Mouse (Mus musculus) forebrain, embryonic 10.5 days (tissue): ENCODE data around the gene Psmb5. TPM values are rescaled to one million over a fixed set of nuclear protein-coding genes. Genes with fewer than 3 reads are reported as not detected.
"Not testable (repeated sequence)": the region's sequence is repeated elsewhere in the genome, so short reads cannot be mapped to it uniquely, and the experiment has no call there.

Experiments
- DNase-seq: peaks from one replicate; pipeline ENCODE4 v3.0.0-alpha.2; 2017; ENCODE audit warnings: low spot score; ENCODE audit errors: extremely low spot score
- H3K27ac ChIP-seq: fragments of 300-500 bp; sonication (generic); 2 replicates; pipeline ENCODE4 v1.5.1; 2016; ENCODE audit warnings: mild to moderate bottlenecking
- H3K27me3 ChIP-seq: fragments of 300-500 bp; sonication (generic); 2 replicates; pipeline ENCODE4 v1.6.1; 2016; ENCODE audit warnings: mild to moderate bottlenecking; ENCODE audit not compliant: poor library complexity, severe bottlenecking
- H3K36me3 ChIP-seq: fragments of 300-500 bp; sonication (generic); replicated peaks from 2 replicates; pipeline ENCODE4 v1.6.1; 2016; ENCODE audit warnings: mild to moderate bottlenecking, moderate library complexity
- H3K4me1 ChIP-seq: fragments of 300-500 bp; sonication (generic); 2 replicates; pipeline ENCODE4 v1.6.1; 2016
- H3K4me3 ChIP-seq: fragments of 300-500 bp; sonication (generic); 2 replicates; pipeline ENCODE4 v1.5.1; 2016; ENCODE audit warnings: mild to moderate bottlenecking, moderate library complexity
- H3K9me3 ChIP-seq: fragments of 300-500 bp; sonication (generic); 2 replicates; pipeline ENCODE4 v1.6.1; 2016; ENCODE audit warnings: mild to moderate bottlenecking, moderate library complexity
- WGBS: fragments of 180-500 bp; shearing (Covaris S2); methylation state at CpG from one replicate; pipeline ENCODE4 v1.1.7; 2016; 5-methylcytosine and 5-hydroxymethylcytosine counted together
- polyA plus RNA-seq: library from polyadenylated mRNA; unstranded; fragments of >200 nt; fragmentation: Nextera tagmentation; extraction: Ambion mirVana; gene quantifications from 2 replicates; pipeline ENCODE4 v1.2.1, GENCODE M21; 2016

Gene Psmb5
- polyA plus RNA-seq, 1 experiment from 2014 or later, result 497 TPM

DNA sequence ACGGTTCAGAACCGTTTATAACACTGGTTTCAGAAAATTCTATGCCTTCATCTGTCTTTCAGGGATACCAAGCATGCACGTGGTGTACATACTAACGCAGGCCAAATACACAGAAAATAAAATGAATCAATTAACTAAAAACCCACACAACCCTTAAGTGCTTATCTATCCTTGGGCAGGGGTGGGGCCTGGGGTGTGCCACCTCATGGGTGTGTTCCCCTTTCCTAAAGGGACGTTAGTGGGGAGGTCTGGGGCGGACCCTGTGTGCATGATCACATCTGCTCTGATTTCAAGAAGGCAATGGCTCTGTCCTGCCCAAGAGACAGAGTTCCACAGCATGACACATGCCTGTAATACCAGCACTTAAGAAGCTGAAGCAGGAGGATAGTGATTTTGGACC lies 5.5 kb upstream of the Psmb5 start:
- Histone ChIP-seq H3K27ac (no peak overlapping the region), H3K27me3 (no peaks in the 10 kb centered on the region), H3K36me3 (no peaks in the 10 kb centered on the region), H3K4me1 (peaks cover 11% of the 10 kb centered on the region; the same call in 1 of the 2 replicates), H3K9me3 (no peaks in the 10 kb centered on the region), H3K4me3 (no peak overlapping the region)
- no peak for DNase-seq
- WGBS, result 90% methylated on average over 6 of the region's 6 CpGs

DNA sequence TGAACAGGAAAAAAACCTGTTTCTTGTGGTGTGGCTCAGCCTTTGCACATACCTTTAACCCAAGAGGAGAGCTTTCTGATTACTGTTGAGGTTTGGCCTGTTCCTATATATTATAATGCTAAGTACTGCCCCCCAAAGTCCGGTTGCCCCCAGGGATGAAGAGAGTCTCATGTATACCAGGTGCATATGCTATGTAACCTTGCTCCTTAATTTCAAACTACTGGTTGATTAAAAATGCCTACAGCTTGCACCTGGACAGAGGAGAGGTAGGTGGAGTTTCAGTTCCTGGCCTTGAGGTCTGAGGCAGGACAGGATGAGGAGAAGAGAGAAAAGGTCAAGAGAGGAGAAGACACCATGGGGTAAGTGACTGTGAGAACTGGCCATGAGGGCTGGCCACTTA lies 3.3 kb upstream of the Psmb5 start, which contains the start of gene Psmb11:
Gene Psmb11, plus strand, starts transcription at position 301 of the 400 bp plus-strand sequence.
- H3K36me3 ChIP-seq, result peaks cover 6% of the 10 kb centered on the region
- 96% methylated on average over 1 of the region's 1 CpGs for WGBS
- no peaks in the 10 kb centered on the region for H3K9me3 ChIP-seq
- no peak within 1 kb of the TSS for H3K27ac ChIP-seq
- H3K4me3 ChIP-seq, result no peak within 1 kb of the TSS
- DNase-seq, result no peak
- H3K4me1 ChIP-seq, result peaks cover 23% of the 10 kb centered on the region
- no peaks in the 10 kb centered on the region for H3K27me3 ChIP-seq

DNA sequence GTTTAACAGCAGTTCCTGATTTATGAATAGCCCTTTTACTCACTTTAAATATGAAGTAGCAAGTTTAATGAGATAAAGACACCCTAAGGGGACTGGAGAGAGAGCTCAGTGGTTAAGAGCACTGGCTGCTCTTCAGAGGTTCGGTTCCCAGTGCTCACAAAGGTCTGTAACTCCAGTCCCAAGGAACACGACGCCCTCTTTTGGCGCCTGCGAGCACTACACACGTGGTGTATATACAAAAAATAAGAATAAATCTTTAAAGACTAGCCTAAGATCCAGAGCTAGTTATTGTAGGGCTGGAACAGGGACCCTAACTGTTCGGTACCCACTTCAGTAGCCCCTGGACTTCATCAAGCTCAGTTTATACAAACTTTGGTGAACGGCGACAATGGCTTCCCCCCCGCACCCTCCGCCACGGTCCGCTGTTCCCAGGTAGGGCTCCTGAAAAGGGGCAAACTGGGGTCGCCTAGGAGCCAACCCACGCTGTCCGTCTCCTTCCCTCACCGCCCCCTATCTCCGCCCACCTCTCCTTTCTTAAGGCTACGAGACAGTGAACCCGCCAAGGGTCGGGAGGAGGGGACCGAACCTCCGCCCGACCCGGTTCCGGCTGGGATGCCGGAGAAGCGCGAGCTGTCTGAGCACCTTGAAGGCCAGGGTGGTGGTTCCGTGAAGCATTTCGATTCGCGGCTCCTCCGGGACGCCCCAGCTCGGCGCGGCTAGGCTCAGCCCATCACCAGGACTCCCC lies 498 bp downstream of the Psmb5 start:
- WGBS, result 2% methylated on average over 38 of the region's 38 CpGs
- H3K27ac ChIP-seq, result peak overlapping the region; percentile 94

DNA sequence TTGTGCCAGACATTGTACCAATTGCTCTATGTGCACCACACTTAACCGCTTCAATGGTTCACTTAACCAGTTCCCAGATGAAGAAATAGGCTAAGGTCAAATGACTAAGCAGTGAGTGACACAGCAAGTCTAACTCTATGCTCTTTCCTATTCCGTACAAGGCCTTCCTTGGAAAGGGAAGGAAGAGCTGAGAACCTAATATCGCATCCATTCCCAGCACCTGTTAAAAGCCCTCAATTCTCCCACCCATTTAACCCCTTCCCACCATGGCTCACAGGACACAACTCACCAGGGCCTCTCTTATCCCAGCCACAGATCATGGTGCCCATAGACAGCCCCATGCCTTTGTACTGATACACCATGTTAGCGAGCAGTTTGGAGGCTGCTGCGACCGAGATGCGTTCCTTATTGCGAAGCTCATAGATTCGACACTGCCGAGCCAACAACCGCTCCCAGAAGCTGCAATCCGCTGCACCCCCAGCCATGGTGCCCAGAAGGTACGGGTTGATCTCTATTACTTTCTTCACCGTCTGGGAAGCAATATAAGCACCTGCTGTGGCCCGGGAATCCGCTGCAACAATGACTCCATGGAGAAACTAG lies 1.5 kb downstream of the Psmb5 start:
- WGBS, result 92% methylated on average over 16 of the region's 16 CpGs
- H3K9me3 ChIP-seq, result no peaks in the 10 kb centered on the region
- no peak for DNase-seq
- no peak overlapping the region for H3K27ac ChIP-seq
- H3K27me3 ChIP-seq, result no peaks in the 10 kb centered on the region
- peaks cover 48% of the 10 kb centered on the region for H3K36me3 ChIP-seq
- H3K4me1 ChIP-seq, result peaks cover 13% of the 10 kb centered on the region
- H3K4me3 ChIP-seq, result peak overlapping the region; percentile 81

More for the DNA sequence above, 498 bp downstream of the Psmb5 start:
- H3K4me3 ChIP-seq, result peak overlapping the region; percentile 81
- peak; percentile 56 for DNase-seq
- H3K4me1 ChIP-seq, result peaks cover 13% of the 10 kb centered on the region
- peaks cover 39% of the 10 kb centered on the region for H3K36me3 ChIP-seq
- no peaks in the 10 kb centered on the region for H3K9me3 ChIP-seq
- no peaks in the 10 kb centered on the region for H3K27me3 ChIP-seq

DNA sequence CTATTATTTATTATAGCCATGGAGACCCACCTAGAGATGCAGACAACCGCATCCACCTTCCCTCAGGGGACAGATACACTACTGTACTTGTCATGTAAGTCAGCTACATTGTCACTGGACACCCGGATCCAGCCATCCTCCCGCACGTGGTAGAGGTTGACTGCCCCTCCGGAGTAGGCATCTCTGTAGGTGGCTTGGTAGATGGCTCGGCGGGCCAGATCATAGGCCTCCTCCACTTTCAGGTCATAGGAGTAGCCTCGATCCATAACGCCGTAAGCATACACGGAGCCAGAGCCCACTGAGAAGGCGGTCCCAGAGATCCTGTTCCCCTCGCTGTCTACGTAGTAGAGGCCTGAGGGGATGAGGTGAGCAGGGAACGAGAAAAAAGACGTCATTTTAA lies 3.7 kb downstream of the Psmb5 start:
- not testable (repeated sequence) for H3K9me3 ChIP-seq, H3K27ac ChIP-seq, H3K4me3 ChIP-seq, H3K27me3 ChIP-seq, DNase-seq
- peaks cover 63% of the 10 kb centered on the region for H3K36me3 ChIP-seq
- H3K4me1 ChIP-seq, result peaks cover 13% of the 10 kb centered on the region
- 93% methylated on average over 16 of the region's 16 CpGs for WGBS

DNA sequence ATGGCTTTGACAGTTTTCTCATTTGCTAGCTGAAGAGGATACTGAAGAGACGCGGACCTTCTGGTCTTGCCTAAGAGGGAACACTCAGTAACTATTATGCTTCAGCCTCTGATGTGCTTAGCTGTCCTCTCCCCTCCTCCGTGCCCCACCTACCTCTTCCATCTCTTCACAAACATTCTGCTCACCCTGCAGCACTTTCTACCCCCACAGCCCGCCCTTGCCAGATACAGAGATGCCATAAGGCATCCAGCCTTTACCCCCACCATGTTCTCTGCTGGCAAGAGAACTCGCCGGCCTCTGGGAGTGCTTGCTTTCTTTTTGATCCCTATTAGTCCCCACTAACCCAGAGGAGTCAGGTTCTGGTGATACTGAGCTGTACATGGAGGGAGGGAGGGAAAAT lies 7.2 kb downstream of the Psmb5 start:
- no peak overlapping the region for H3K27ac ChIP-seq
- no peak for DNase-seq
- H3K9me3 ChIP-seq, result no peaks in the 10 kb centered on the region
- peaks cover 52% of the 10 kb centered on the region for H3K36me3 ChIP-seq
- H3K4me3 ChIP-seq, result no peak overlapping the region
- WGBS, result 90% methylated on average over 6 of the region's 6 CpGs
- no peaks in the 10 kb centered on the region for H3K27me3 ChIP-seq
- peaks cover 6% of the 10 kb centered on the region; the same call in 1 of the 2 replicates for H3K4me1 ChIP-seq

DNA sequence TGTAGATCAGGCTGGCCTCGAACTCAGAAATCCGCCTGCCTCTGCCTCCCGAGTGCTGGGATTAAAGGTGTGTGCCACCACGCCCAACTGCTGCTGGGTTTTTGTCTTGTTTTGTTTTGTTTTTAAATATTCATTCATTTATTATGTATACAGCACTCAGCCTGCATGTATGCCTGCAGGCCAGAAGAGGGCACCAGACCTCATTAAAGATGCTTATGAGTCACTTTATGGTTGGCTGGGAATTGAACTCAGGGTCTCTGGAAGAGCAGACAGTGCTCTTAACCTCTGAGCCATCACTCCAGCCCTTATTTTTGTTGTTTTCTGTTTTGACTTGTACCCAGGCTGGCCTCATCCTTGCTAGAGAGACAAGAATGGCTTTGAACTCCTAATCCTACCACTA lies 7.9 kb downstream of the Psmb5 start:
- H3K4me1 ChIP-seq, result peaks cover 12% of the 10 kb centered on the region
- H3K27me3 ChIP-seq, result no peaks in the 10 kb centered on the region
- no peak for DNase-seq
- no peaks in the 10 kb centered on the region for H3K9me3 ChIP-seq
- H3K4me3 ChIP-seq, result no peak overlapping the region
- peaks cover 45% of the 10 kb centered on the region for H3K36me3 ChIP-seq
- no peak overlapping the region for H3K27ac ChIP-seq
- WGBS, result 80% methylated on average over 4 of the region's 4 CpGs

DNA sequence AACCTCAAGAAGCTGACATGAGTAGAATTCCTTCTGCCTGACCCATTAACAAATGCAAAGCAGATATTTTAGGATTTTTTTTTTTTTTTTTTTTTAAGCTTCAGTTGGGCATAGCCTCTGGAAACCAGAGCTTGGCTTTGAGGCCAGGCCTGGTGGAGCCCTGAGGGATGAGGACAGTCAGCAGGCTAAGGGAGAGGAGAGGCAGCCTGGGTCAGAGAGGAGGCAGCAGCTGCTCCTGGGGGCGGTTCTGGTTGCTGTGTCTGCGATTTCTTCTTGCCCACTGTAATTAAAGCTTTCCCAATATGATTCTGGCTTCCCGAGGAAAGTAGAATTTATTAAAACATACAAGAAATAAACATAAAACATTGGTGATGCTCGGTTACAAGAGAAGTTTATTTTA lies 8.6 kb downstream of the Psmb5 start:
- Histone ChIP-seq H3K36me3 (peaks cover 38% of the 10 kb centered on the region), H3K9me3 (no peaks in the 10 kb centered on the region), H3K27me3 (no peaks in the 10 kb centered on the region), H3K4me3 (no peak overlapping the region), H3K27ac (no peak overlapping the region), H3K4me1 (peaks cover 19% of the 10 kb centered on the region)
- DNase-seq, result no peak
- 89% methylated on average over 4 of the region's 4 CpGs for WGBS

DNA sequence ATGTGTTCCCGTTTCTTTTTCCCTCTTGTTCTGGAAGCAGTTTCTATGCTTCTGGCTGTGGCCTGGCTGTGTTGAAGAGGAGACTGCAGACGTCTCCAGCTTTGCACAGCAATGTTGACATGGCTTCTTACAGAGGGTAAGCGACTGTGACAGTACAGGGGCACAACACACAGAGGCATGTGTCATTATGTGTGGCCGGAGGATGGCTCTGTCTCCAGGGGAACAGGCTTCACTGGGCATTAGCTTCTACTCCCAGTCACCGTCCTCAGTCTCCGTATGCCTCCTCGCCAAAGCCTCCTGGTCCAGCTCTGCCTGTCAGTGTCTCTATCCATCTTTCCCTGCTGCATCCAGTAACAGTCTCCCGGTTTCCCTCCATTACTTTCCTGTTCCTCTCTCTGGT lies 10.6 kb downstream of the Psmb5 start:
- no peaks in the 10 kb centered on the region for H3K9me3 ChIP-seq
- H3K4me3 ChIP-seq, result no peak overlapping the region
- no peaks in the 10 kb centered on the region for H3K27me3 ChIP-seq
- 67% methylated on average over 8 of the region's 8 CpGs for WGBS
- DNase-seq, result no peak
- H3K27ac ChIP-seq, result no peak overlapping the region
- H3K4me1 ChIP-seq, result peaks cover 34% of the 10 kb centered on the region
- peaks cover 22% of the 10 kb centered on the region for H3K36me3 ChIP-seq

DNA sequence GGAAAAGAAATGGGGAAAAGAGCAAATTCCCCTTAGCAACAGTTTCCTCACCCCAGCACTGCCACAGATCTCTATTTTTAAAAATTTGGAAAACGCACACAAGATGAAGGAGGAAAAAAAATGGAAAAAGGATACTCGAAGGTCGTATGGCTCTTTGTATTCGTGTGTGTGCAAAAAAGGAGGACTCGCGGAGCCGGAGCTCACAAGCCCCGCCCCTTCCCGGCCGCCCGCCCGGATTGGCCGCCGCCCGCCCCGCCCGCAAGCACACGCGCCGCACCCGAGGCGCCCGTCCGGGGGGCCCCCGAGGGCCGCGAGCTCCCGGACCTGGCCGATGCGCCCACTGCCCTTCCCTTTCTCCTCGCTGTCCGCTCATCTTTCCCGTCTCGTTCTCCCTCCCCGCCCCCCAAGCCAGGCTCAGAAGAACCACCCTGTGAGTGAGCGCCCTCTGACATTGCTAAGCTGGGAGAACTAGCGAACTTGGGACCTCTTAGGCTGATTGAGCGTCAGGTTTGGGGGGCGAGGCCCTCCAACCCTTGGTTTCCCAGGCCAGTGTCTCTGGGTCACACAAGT lies 12.0 kb downstream of the Psmb5 start, which contains the start of gene 4931414P19Rik:
Gene 4931414P19Rik, minus strand, starts transcription at position 242 of the 570 bp plus-strand sequence.
- peak within 1 kb of the TSS; percentile 60 for H3K4me3 ChIP-seq
- peaks cover 35% of the 10 kb centered on the region for H3K4me1 ChIP-seq
- H3K36me3 ChIP-seq, result peaks cover 10% of the 10 kb centered on the region
- 1% methylated on average over 39 of the region's 39 CpGs for WGBS
- no peaks in the 10 kb centered on the region for H3K27me3 ChIP-seq
- no peaks in the 10 kb centered on the region for H3K9me3 ChIP-seq
- H3K27ac ChIP-seq, result peak within 1 kb of the TSS; percentile 90
- peak; percentile 69 for DNase-seq

DNA sequence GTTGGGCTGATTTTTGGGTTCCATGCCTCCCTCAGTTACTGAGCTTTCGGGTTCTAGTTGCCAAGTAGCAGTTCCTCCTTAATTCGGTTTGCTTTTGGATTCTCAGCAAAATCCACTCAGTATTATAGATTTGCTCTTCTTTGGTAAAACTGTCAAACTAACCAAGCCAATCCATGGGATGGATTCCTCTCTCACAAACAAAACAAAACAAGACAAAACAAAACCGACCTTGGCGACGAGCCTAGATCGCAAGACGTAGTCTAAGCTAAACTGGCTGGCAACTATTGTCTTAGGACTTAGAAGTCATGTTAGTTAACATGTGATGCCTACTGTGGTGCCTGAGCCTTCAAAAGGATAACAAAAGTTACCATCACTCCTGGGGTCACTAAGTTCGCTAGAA lies 14.1 kb downstream of the Psmb5 start:
- Histone ChIP-seq H3K36me3 (0 out of 2 replicates have a peak, but pooled peaks cover 4% of the 10 kb centered on the region), H3K4me1 (peaks cover 35% of the 10 kb centered on the region), H3K9me3 (no peaks in the 10 kb centered on the region), H3K4me3 (peak overlapping the region; percentile 61), H3K27ac (peak overlapping the region; percentile 93), H3K27me3 (no peaks in the 10 kb centered on the region)
- WGBS, result 83% methylated on average over 8 of the region's 8 CpGs
- DNase-seq, result no peak

DNA sequence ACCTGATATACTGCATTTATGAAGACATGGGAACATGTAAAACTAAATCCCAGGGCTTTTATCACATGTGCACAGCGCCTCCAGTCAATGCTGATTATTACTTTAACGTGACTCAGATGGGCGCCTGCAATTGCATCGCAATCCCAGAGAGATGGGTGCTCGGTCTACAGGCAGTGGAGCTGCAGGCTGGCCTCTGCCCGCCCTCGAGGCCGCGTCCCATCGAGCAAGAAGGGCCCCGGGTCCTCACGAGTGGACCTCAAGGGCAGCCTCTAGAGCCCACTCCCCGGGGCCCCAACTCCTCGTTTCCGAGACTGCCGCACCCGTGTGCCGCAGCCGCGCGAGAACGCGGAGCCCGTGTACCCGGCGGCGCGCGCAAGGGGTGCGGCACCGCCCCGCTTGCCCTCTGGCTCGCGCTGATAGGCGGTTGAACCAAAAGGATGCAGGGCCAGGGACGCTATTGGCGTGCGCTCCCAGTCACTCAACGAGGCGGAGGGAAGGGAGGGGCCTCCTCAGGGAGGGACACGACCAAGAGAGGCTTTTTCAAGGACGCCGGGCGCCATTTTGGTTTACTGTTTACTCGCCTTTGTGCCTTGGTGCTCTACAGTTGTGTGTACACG lies 14.7 kb downstream of the Psmb5 start:
- H3K4me3 ChIP-seq, result peak overlapping the region; percentile 61
- H3K9me3 ChIP-seq, result no peaks in the 10 kb centered on the region
- DNase-seq, result peak; percentile 94
- peak overlapping the region; percentile 93 for H3K27ac ChIP-seq
- H3K27me3 ChIP-seq, result no peaks in the 10 kb centered on the region
- H3K36me3 ChIP-seq, result 0 out of 2 replicates have a peak, but pooled peaks cover 4% of the 10 kb centered on the region
- H3K4me1 ChIP-seq, result peaks cover 35% of the 10 kb centered on the region
- under 1% methylated on average over 46 of the region's 46 CpGs for WGBS
